Mouse (Mus musculus) CH12.LX (cell line): Measurements from ENCODE around the gene 1600002K03Rik.

Experiments used
- CTCF ChIP-seq, 2 experiments: IDR thresholded peaks in 1 of 2; conservative IDR thresholded peaks in 1 of 2; 2 replicates each; pipeline ENCODE4 v1.5.1; 2011 to 2012; ENCODE audit warnings: low read depth in 2 of 2, low read length in 2 of 2, improper control_type of control experiment in 1 of 2, inconsistent platforms in 1 of 2, mild to moderate bottlenecking in 1 of 2, moderate library complexity in 1 of 2
- E2F4 ChIP-seq: IDR thresholded peaks from 2 replicates; pipeline ENCODE4 v1.6.1; 2011; ENCODE audit warnings: low read depth, low read length, improper control_type of control experiment; ENCODE audit not compliant: insufficient replicate concordance
- JUND ChIP-seq: conservative IDR thresholded peaks from 2 replicates; pipeline ENCODE4 v1.6.1; 2011; ENCODE audit warnings: low read depth, low read length, improper control_type of control experiment
- MAX ChIP-seq: IDR thresholded peaks from 2 replicates; pipeline ENCODE4 v1.6.1; 2011; ENCODE audit warnings: low read length, improper control_type of control experiment
- POLR2A ChIP-seq: IDR thresholded peaks from 2 replicates; pipeline ENCODE4 v1.6.1; 2011; ENCODE audit warnings: low read depth, mild to moderate bottlenecking, improper control_type of control experiment, low read length
- ZC3H11A ChIP-seq: IDR thresholded peaks from 2 replicates; pipeline ENCODE4 v1.6.1; 2012; ENCODE audit warnings: low read depth, mild to moderate bottlenecking, inconsistent platforms, low read length, improper control_type of control experiment

- TF ChIP-seq MAX (no peak), POLR2A (no peak), CTCF (conservative IDR thresholded peaks at IDR 0.05 in 1 of 2, IDR thresholded peaks at IDR 0.05 in 1 of 2; ENCODE audit: low read depth in 2 of 2, low read length in 2 of 2) (no peak), JUND (no peak), ZC3H11A (no peak), E2F4 (no peak)
Observed at GRCm38 (mm10) chr10:80190491-80191051, 17.8 kb downstream of the 1600002K03Rik start.
